Mouse (Mus musculus): ENCODE measurements around the gene Dctn2. TPM values are rescaled to one million over a fixed set of nuclear protein-coding genes. Genes with fewer than 3 reads are reported as not detected.

Dctn2 gene
- polyA plus RNA-seq, 1 experiment from 2014 or later: 210 TPM

DNA sequence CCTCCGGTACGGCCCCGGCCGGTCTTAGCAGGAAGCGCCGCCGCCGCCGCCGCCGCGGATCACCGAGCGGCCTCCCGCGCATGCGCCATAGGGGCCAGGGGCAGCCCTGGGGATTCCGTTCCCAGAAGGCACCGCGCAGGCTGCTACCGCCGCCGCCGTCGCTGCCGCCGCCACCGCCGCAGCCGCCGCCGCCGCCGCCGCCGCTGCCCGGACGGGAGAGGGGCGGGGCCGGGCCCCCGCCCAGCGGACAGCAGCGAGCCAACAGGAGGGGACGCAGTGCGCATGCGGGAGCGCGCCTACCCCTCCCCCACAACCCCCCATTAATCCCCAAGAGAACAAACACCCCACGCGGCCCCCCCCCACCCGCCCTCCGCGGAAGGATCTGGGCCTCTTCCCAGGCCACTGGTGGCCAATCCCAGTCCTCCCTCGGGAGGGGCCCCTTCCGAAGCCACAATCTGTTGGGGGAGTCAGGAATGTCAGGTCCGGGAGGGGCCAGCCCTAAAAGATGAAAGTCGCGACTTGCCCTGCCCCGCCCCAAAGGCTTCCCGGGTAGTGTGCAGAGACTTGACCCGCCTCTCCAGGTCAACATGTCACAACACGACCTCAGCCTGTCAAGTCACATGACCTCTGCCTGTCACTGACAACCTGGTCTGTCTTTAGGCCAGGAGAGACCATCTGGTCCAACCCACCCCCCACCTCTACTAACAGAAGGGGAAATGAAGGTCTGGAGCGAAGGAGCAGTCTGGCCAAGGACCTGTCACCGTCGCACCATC is 22.8 kb downstream of the Dctn2 start, which contains the start of gene Mbd6:
Mbd6 (minus strand) TSS at position 219 of the 773 bp plus-strand sequence.
- peaks cover 18% of the 10 kb centered on the region for H3K4me1 ChIP-seq (replicated peaks; ENCODE audit: control insufficient read depth, insufficient read depth, low read length)
- H3K27ac ChIP-seq (ENCODE audit: low read depth, low read length): peak within 1 kb of the TSS; percentile 99
- peak within 1 kb of the TSS; percentile 74 for H3K9ac ChIP-seq (ENCODE audit: low read depth, low read length)
- H3K9me3 ChIP-seq (ENCODE audit: control insufficient read depth, low read length): no peaks in the 10 kb centered on the region
- peaks cover 6% of the 10 kb centered on the region; the same call in 1 of the 2 replicates for H3K36me3 ChIP-seq (ENCODE audit: control insufficient read depth, insufficient read depth, low read length)
- ATAC-seq (ENCODE audit: low FRiP score) (peak; percentile 21), DNase-seq (ENCODE audit: low spot score) (peak; percentile 94)
- peak within 1 kb of the TSS; percentile 58 for H3K4me3 ChIP-seq (ENCODE audit: low read depth, low read length)
- H3K4me2 ChIP-seq (replicated peaks; ENCODE audit: low read depth, low read length): peak within 1 kb of the TSS; percentile 85
- WGBS: under 1% methylated on average over 35 of the region's 65 CpGs
- H3K27me3 ChIP-seq (ENCODE audit: control insufficient read depth, insufficient read depth, low read length): no peaks in the 10 kb centered on the region

DNA sequence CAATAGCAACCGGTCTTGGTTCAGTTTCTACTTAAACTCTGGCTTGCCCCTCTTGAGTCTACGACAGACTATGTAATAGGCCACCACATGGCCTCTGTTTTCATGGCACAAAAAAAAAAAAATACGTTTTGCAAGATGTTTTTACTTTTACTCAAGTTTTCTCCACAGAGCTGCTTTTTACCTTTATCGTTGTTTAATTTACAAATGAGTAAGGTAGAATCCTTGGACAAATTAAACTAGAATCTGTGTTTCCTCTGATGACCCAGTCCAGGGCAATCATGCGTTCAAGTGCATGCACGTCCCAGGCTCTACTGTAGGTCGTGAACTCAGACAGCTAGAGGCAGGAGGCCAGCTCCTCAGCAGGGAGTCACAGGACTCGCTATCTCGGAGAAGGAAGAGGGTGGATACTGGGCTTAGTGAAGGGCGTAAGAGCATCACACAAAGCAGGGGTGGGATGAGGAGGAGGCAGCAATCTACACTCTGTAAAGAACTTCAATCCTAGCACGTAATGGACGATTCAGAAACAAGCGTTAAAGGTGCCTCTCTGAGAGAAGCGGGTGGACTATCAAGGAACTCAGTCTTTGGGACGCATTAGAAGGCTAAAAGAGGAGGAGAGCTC is 23.5 kb downstream of the Dctn2 start:
- Histone ChIP-seq H3K9ac (ENCODE audit: low read depth, low read length) (peak overlapping the region; percentile 74), H3K9me3 (ENCODE audit: control insufficient read depth, low read length) (no peaks in the 10 kb centered on the region), H3K36me3 (ENCODE audit: control insufficient read depth, insufficient read depth, low read length) (peaks cover 3% of the 10 kb centered on the region; the same call in 1 of the 2 replicates), H3K27me3 (ENCODE audit: control insufficient read depth, insufficient read depth, low read length) (no peaks in the 10 kb centered on the region), H3K4me1 (replicated peaks; ENCODE audit: control insufficient read depth, insufficient read depth, low read length) (peaks cover 18% of the 10 kb centered on the region), H3K27ac (ENCODE audit: low read depth, low read length) (peak overlapping the region; percentile 99), H3K4me3 (ENCODE audit: low read depth, low read length) (peak overlapping the region; percentile 58), H3K4me2 (replicated peaks; ENCODE audit: low read depth, low read length) (peak overlapping the region; percentile 85)
- DNase-seq (ENCODE audit: low spot score) (no peak), ATAC-seq (ENCODE audit: low FRiP score) (peak; percentile 13; the same call in 1 of the 2 replicates)
- under 1% methylated on average over 15 of the region's 15 CpGs for WGBS

DNA sequence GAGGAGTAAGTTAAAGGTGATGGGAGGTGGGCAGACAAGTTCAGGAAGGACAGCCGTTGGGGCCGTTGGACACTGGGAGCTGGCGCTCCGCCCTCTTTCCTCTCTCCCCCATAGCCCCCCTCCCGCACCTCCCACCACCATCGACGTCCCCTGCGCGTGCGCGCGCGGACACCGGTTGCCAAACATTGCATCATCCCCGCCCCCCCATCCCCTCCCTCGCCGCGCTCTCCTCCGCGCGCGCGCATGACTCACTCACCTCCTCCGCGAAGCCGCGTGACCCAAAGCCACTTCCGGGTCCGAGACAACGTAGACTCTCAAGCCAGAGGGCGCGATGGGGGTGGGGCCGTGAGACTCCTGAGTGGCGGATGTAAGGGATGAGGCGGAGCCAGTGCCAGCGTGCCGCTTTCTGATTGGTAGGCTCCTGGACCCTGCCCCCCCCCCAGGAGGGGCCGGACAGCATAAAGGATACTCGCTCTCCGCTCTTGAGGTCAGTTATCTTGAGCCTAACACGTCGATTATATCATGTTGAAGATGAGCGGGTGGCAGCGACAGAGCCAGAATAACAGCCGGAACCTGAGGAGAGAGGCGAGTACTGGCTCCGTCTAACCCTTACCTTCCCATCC is 24.2 kb downstream of the Dctn2 start:
- Histone ChIP-seq H3K27ac (ENCODE audit: low read depth, low read length) (peak overlapping the region; percentile 99), H3K4me2 (replicated peaks; ENCODE audit: low read depth, low read length) (peak overlapping the region; percentile 85), H3K4me3 (ENCODE audit: low read depth, low read length) (peak overlapping the region; percentile 58), H3K36me3 (ENCODE audit: control insufficient read depth, insufficient read depth, low read length) (peaks cover 3% of the 10 kb centered on the region; the same call in 1 of the 2 replicates), H3K27me3 (ENCODE audit: control insufficient read depth, insufficient read depth, low read length) (no peaks in the 10 kb centered on the region), H3K9ac (ENCODE audit: low read depth, low read length) (peak overlapping the region; percentile 76), H3K9me3 (ENCODE audit: control insufficient read depth, low read length) (no peaks in the 10 kb centered on the region), H3K4me1 (replicated peaks; ENCODE audit: control insufficient read depth, insufficient read depth, low read length) (peaks cover 18% of the 10 kb centered on the region)
- peak; percentile 100 for DNase-seq (ENCODE audit: low spot score)
- 1% methylated on average over 46 of the region's 47 CpGs for WGBS
- peak; percentile 93 for ATAC-seq (ENCODE audit: low FRiP score)

DNA sequence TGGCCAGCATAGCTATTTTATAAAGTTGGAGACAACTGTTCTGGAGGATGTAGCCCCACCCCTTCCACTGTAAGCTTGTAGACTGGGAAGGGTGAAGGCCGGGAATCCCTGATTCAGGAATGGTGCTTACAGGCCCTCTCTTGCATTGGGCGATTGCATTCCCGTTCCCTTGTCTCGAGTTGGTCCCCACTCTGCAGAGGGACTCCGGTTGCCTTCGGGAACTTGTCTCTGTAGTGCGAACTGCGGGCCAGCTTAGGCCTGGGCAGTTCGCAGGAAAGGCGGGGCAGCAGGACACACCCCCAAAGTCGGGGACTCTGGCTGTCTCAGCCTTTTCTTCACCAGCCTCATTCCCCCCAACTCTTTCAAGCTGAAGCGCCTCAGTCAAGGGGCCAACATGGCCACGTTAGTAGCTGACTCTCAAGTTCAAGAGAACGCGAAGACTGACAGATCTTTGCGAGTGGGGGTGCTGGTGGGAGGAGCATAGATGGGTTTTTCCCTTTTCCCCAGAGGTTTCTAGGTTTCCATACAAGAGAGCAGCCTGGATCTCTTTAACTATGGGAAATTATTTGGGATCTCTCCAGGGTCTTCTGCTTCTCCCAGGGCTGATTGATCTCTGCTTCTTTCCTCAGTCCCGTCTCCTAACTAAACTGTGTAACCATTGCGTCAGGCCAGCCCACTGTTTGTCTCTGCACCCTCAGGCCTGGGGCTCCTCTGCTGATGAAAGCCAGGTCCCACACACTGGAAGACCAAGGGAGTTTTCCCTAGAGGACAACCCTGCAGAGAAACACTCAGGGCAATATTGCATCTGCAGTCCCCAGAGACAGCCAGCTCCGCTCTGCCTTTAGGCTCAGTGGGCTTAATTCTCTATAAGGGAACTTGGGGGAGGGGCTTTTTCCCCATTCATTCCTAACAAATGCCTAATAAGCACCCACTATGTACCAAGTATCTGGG is 25.0 kb downstream of the Dctn2 start:
- Histone ChIP-seq H3K27ac (ENCODE audit: low read depth, low read length) (peak overlapping the region; percentile 99), H3K4me3 (ENCODE audit: low read depth, low read length) (peak overlapping the region; percentile 58), H3K4me1 (replicated peaks; ENCODE audit: control insufficient read depth, insufficient read depth, low read length) (peaks cover 16% of the 10 kb centered on the region), H3K36me3 (ENCODE audit: control insufficient read depth, insufficient read depth, low read length) (peaks cover 4% of the 10 kb centered on the region), H3K9me3 (ENCODE audit: control insufficient read depth, low read length) (no peaks in the 10 kb centered on the region), H3K27me3 (ENCODE audit: control insufficient read depth, insufficient read depth, low read length) (no peaks in the 10 kb centered on the region), H3K4me2 (replicated peaks; ENCODE audit: low read depth, low read length) (peak overlapping the region; percentile 85), H3K9ac (ENCODE audit: low read depth, low read length) (peak overlapping the region; percentile 76)
- DNase-seq (ENCODE audit: low spot score) (peak; percentile 73), ATAC-seq (ENCODE audit: low FRiP score) (peak; percentile 53)
- WGBS: 4% methylated on average over 19 of the region's 19 CpGs

DNA sequence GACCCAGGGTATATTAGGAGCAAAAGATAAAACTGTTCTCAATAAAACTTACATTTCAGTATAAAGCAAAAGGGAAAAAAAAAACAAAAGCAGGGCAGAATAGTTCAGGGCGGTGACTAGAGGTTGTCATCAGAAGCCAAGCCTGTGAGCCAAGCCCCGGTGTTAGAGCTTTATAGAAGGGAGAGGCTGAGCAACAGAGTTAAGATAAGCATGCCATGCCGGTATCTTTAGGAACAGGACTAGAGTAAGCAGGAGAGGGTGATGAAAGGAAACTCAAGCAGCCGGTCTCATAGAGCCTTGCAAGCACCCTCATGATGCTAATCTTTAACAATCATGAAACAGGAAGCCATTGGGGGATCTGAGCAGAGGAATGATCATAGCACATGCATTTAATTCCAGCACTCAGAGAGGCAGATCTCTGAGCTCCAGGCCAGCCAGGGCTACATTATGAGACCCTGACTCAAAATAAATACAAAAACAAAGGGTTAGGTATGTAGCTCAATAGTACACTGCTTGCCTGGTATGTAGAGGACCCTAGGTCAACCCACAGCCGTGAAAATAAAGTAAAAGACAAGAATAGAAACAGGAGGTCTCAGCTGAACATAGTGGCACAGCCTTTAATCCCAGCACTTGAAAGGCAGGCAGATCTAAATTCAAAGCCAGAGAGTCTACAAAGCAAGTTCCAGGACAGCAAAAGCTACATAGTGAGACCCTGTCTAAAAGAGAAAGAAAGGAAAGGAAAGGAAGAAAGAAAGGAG is 25.9 kb downstream of the Dctn2 start:
- ATAC-seq (ENCODE audit: low FRiP score): no peak
- H3K36me3 ChIP-seq (ENCODE audit: control insufficient read depth, insufficient read depth, low read length): peaks cover 6% of the 10 kb centered on the region
- peaks cover 10% of the 10 kb centered on the region for H3K4me1 ChIP-seq (replicated peaks; ENCODE audit: control insufficient read depth, insufficient read depth, low read length)
- peak overlapping the region; percentile 76 for H3K9ac ChIP-seq (ENCODE audit: low read depth, low read length)
- H3K4me2 ChIP-seq (replicated peaks; ENCODE audit: low read depth, low read length): peak overlapping the region; percentile 85
- no peak for DNase-seq (ENCODE audit: low spot score)
- no peaks in the 10 kb centered on the region for H3K9me3 ChIP-seq (ENCODE audit: control insufficient read depth, low read length)
- H3K27me3 ChIP-seq (ENCODE audit: control insufficient read depth, insufficient read depth, low read length): no peaks in the 10 kb centered on the region
- H3K27ac ChIP-seq (ENCODE audit: low read depth, low read length): 0 out of 2 replicates have a peak overlapping the region, but pooled peaks have one; percentile 99
- WGBS: 61% methylated on average over 5 of the region's 5 CpGs
- peak overlapping the region; percentile 58 for H3K4me3 ChIP-seq (ENCODE audit: low read depth, low read length)

DNA sequence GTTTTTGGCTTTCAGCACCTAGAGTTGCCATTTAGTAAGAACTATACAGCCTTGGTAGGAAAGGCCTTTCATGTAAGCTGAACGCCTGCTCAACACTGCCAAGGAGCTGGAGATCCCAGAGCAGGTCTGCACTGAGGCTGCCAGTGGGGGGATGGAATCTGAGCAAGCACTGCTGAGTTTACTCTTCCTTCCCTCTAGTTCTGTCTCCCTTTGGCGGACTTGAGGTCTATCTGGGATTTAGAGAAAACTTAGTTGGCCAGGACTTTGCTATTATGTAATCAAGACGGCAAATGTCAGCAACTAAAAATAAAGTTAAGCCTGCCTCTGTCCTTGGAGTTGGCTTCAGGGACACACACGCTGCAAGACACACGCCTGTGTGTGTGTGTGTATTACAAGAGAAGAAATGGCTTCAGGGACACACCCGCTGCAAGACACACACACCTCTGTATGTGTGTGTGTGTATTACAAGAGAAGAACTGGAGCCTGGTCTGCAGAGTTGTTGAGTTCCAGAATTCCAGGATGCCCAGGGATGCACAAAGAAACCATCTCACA is 26.9 kb downstream of the Dctn2 start:
- H3K9ac ChIP-seq (ENCODE audit: low read depth, low read length): no peak overlapping the region
- no peaks in the 10 kb centered on the region for H3K27me3 ChIP-seq (ENCODE audit: control insufficient read depth, insufficient read depth, low read length)
- DNase-seq (ENCODE audit: low spot score) (no peak), ATAC-seq (ENCODE audit: low FRiP score) (no peak)
- H3K27ac ChIP-seq (ENCODE audit: low read depth, low read length): no peak overlapping the region
- H3K4me3 ChIP-seq (ENCODE audit: low read depth, low read length): no peak overlapping the region
- no peaks in the 10 kb centered on the region for H3K9me3 ChIP-seq (ENCODE audit: control insufficient read depth, low read length)
- H3K4me1 ChIP-seq (replicated peaks; ENCODE audit: control insufficient read depth, insufficient read depth, low read length): no peaks in the 10 kb centered on the region; the same call in 1 of the 2 replicates
- WGBS: 91% methylated on average over 6 of the region's 6 CpGs
- peaks cover 9% of the 10 kb centered on the region for H3K36me3 ChIP-seq (ENCODE audit: control insufficient read depth, insufficient read depth, low read length)
- no peak overlapping the region for H3K4me2 ChIP-seq (replicated peaks; ENCODE audit: low read depth, low read length)

DNA sequence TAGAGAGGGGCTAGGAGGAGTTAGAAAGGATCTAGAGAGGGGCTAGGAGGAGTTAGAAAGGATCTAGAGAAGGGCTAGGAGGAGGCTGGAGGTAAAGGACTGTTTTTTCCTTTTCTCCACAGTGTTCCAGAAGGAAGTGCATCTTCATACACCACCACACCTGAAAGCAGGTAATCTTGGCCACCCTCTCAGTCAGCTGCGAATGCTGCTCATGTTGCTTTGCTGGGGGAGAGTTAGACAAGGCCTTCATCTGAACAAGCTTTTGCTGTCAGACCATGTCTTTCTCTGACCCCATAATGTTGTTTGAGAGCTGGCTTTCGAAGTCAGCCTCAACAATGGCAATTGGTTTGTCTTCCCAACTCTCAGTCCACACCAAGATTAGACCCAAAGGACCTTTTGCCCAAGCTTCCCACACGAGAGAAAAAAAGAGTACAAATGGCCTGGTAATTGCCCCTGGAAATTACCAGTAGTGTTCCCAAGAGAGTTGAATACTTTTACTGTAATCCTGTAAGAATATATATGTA is 27.5 kb downstream of the Dctn2 start:
- ATAC-seq (ENCODE audit: low FRiP score) (no peak), DNase-seq (ENCODE audit: low spot score) (no peak)
- WGBS: 88% methylated on average over 3 of the region's 3 CpGs
- Histone ChIP-seq H3K9ac (ENCODE audit: low read depth, low read length) (no peak overlapping the region), H3K27me3 (ENCODE audit: control insufficient read depth, insufficient read depth, low read length) (no peaks in the 10 kb centered on the region), H3K36me3 (ENCODE audit: control insufficient read depth, insufficient read depth, low read length) (peaks cover 9% of the 10 kb centered on the region), H3K9me3 (ENCODE audit: control insufficient read depth, low read length) (no peaks in the 10 kb centered on the region), H3K4me1 (replicated peaks; ENCODE audit: control insufficient read depth, insufficient read depth, low read length) (no peaks in the 10 kb centered on the region; the same call in 1 of the 2 replicates), H3K4me2 (replicated peaks; ENCODE audit: low read depth, low read length) (no peak overlapping the region), H3K4me3 (ENCODE audit: low read depth, low read length) (no peak overlapping the region), H3K27ac (ENCODE audit: low read depth, low read length) (no peak overlapping the region)
